Mouse (Mus musculus) embryonic facial prominence, embryonic 15.5 days (tissue): ENCODE results near the gene Sae1. TPM values are rescaled to one million over a fixed set of nuclear protein-coding genes. Genes with fewer than 3 reads are reported as not detected.
A peak's percentile ranks its signal among the peaks of the same experiment; 100 is the strongest.

Experiments
- ATAC-seq: fragments of 200-750 bp; cut with Nextera tagmentation; 2 replicates; pipeline ENCODE4 v1.8.0; 2017; ENCODE audit warnings: low read depth, moderate TSS enrichment; ENCODE audit not compliant: insufficient number of reproducible peaks, low FRiP score, low TSS enrichment
- H3K27ac ChIP-seq: fragments of 300-500 bp; sonication (generic); replicated peaks from 2 replicates; pipeline ENCODE4 v1.5.1; 2015; ENCODE audit warnings: mild to moderate bottlenecking, inconsistent platforms
- H3K27me3 ChIP-seq: fragments of 300-500 bp; sonication (generic); 2 replicates; pipeline ENCODE4 v1.6.1; 2015; ENCODE audit warnings: inconsistent platforms
- H3K36me3 ChIP-seq: fragments of 300-500 bp; sonication (generic); 2 replicates; pipeline ENCODE4 v1.6.1; 2015; ENCODE audit warnings: mild to moderate bottlenecking, inconsistent platforms
- H3K4me1 ChIP-seq: fragments of 300-500 bp; sonication (generic); 2 replicates; pipeline ENCODE4 v1.6.1; 2015; ENCODE audit warnings: inconsistent platforms
- H3K4me2 ChIP-seq: fragments of 300-500 bp; sonication (generic); replicated peaks from 2 replicates; pipeline ENCODE4 v1.6.1; 2015; ENCODE audit warnings: mild to moderate bottlenecking, inconsistent platforms
- H3K4me3 ChIP-seq: fragments of 300-500 bp; sonication (generic); replicated peaks from 2 replicates; pipeline ENCODE4 v1.5.1; 2015; ENCODE audit warnings: mild to moderate bottlenecking, inconsistent platforms
- H3K9ac ChIP-seq: fragments of 300-500 bp; sonication (generic); 2 replicates; pipeline ENCODE4 v1.6.1; 2015; ENCODE audit warnings: inconsistent platforms
- H3K9me3 ChIP-seq: fragments of 300-500 bp; sonication (generic); replicated peaks from 2 replicates; pipeline ENCODE4 v1.6.1; 2016; ENCODE audit warnings: inconsistent platforms
- WGBS: fragments of 180-500 bp; shearing (Covaris S2); methylation state at CpG from one replicate; pipeline ENCODE4 v1.1.7; 2015; 5-methylcytosine and 5-hydroxymethylcytosine counted together
- polyA plus RNA-seq: library from polyadenylated mRNA; unstranded; fragments of >200 nt; fragmentation: Nextera tagmentation; extraction: Ambion mirVana; gene quantifications from 2 replicates; pipeline ENCODE4 v1.2.1, GENCODE M21; 2015

Gene Sae1
- polyA plus RNA-seq, 1 experiment from 2014 or later, result 292 TPM

- H3K4me3 ChIP-seq, result peak overlapping the region; percentile 72
- peak overlapping the region; percentile 70 for H3K9ac ChIP-seq
- no peaks in the 10 kb centered on the region for H3K9me3 ChIP-seq
- H3K4me1 ChIP-seq, result peaks cover 34% of the 10 kb centered on the region
- peak; percentile 81 for ATAC-seq
- H3K36me3 ChIP-seq, result peaks cover 26% of the 10 kb centered on the region
- WGBS, result under 1% methylated on average over 46 of the region's 46 CpGs
- peak overlapping the region; percentile 98 for H3K27ac ChIP-seq
- H3K4me2 ChIP-seq, result peak overlapping the region; percentile 89
- H3K27me3 ChIP-seq, result no peaks in the 10 kb centered on the region
Measured at GRCm38 (mm10) chr7:16272681-16273080, 114.9 kb downstream of the Sae1 start.

GRCm38 (mm10) chr7:16271139-16271538 is 116.5 kb downstream of the Sae1 start:
- peaks cover 12% of the 10 kb centered on the region for H3K36me3 ChIP-seq
- no peak for ATAC-seq
- no peak overlapping the region for H3K27ac ChIP-seq
- H3K9me3 ChIP-seq, result no peaks in the 10 kb centered on the region
- no peak overlapping the region for H3K4me3 ChIP-seq
- WGBS, result 64% methylated on average over 1 of the region's 1 CpGs
- 0 out of 2 replicates have a peak overlapping the region, but pooled peaks have one; percentile 89 for H3K4me2 ChIP-seq
- peaks cover 34% of the 10 kb centered on the region for H3K4me1 ChIP-seq
- H3K27me3 ChIP-seq, result no peaks in the 10 kb centered on the region
- no peak overlapping the region for H3K9ac ChIP-seq

Other genes with a start within 250 kb of the Sae1 start
- 47.6 and 51.5 TPM in 2 replicates for gene Meis3, start 212.7 kb downstream of the Sae1 start, polyA plus RNA-seq
- 14.5 and 15.5 TPM in 2 replicates for gene Dhx34, start 165.8 kb downstream of the Sae1 start, polyA plus RNA-seq
- gene C5ar2, start 143.7 kb downstream of the Sae1 start, polyA plus RNA-seq, result 0.04 and 0.35 TPM in 2 replicates
- 4.4 and 4.5 TPM in 2 replicates for gene C5ar1, start 128.3 kb downstream of the Sae1 start, polyA plus RNA-seq
- gene Inafm1, start 114.2 kb downstream of the Sae1 start, polyA plus RNA-seq, result 29.6 and 32.8 TPM in 2 replicates
- 27.0 and 31.1 TPM in 2 replicates for gene Ccdc9, start 101.0 kb downstream of the Sae1 start, polyA plus RNA-seq
- 5.1 and 7.5 TPM in 2 replicates for gene Bbc3, start 79.4 kb downstream of the Sae1 start, polyA plus RNA-seq
- gene Zc3h4, start 13.1 kb upstream of the Sae1 start, polyA plus RNA-seq, result 16.9 and 17.0 TPM in 2 replicates
- 48.6 and 49.6 TPM in 2 replicates for gene Tmem160, start 65.0 kb upstream of the Sae1 start, polyA plus RNA-seq
- 0.33 and 0.47 TPM in 2 replicates for gene Npas1, start 89.9 kb upstream of the Sae1 start, polyA plus RNA-seq
- 16.8 and 17.2 TPM in 2 replicates for gene Arhgap35, start 227.2 kb upstream of the Sae1 start, polyA plus RNA-seq